Mouse (Mus musculus) neural tube, embryonic 14.5 days (tissue): ENCODE results near the gene Fxn. TPM values are rescaled to one million over a fixed set of nuclear protein-coding genes. Genes with fewer than 3 reads are reported as not detected.

Experiments used
- ATAC-seq: fragments of 200-750 bp; cut with Nextera tagmentation; 2 replicates; pipeline ENCODE4 v1.8.0; 2017; ENCODE audit warnings: low read depth, mild to moderate bottlenecking, moderate TSS enrichment, moderate library complexity
- H3K27ac ChIP-seq: fragments of 300-500 bp; sonication (generic); 2 replicates; pipeline ENCODE4 v1.5.1; 2014; ENCODE audit warnings: low read depth, mild to moderate bottlenecking, control low read depth, low read length, moderate library complexity, mixed read lengths
- H3K27me3 ChIP-seq: fragments of 300-500 bp; sonication (generic); 2 replicates; pipeline ENCODE4 v1.6.1; 2014; ENCODE audit warnings: low read length; ENCODE audit not compliant: control insufficient read depth, insufficient read depth
- H3K36me3 ChIP-seq: fragments of 300-500 bp; sonication (generic); 2 replicates; pipeline ENCODE4 v1.6.1; 2014; ENCODE audit warnings: low read length, mixed read lengths; ENCODE audit not compliant: control insufficient read depth, insufficient read depth
- H3K4me1 ChIP-seq: fragments of 300-500 bp; sonication (generic); 2 replicates; pipeline ENCODE4 v1.6.1; 2014; ENCODE audit warnings: low read length; ENCODE audit not compliant: control insufficient read depth, insufficient read depth
- H3K4me2 ChIP-seq: fragments of 300-500 bp; sonication (generic); 2 replicates; pipeline ENCODE4 v1.6.1; 2014; ENCODE audit warnings: mild to moderate bottlenecking, low read depth, low read length, control low read depth
- H3K4me3 ChIP-seq: fragments of 300-500 bp; sonication (generic); 2 replicates; pipeline ENCODE4 v1.5.1; 2014; ENCODE audit warnings: low read depth, low read length, control low read depth, mixed read lengths
- H3K9ac ChIP-seq: fragments of 300-500 bp; sonication (generic); replicated peaks from 2 replicates; pipeline ENCODE4 v1.6.1; 2014; ENCODE audit warnings: low read depth, mild to moderate bottlenecking, control low read depth, low read length, mixed read lengths
- H3K9me3 ChIP-seq: fragments of 300-500 bp; sonication (generic); 2 replicates; pipeline ENCODE4 v1.6.1; 2016; ENCODE audit warnings: low read length; ENCODE audit not compliant: control insufficient read depth
- WGBS: fragments of 180-500 bp; shearing (Covaris S2); extraction: QIAGEN DNeasy Blood & Tissue Kit; methylation state at CpG from one replicate; pipeline ENCODE4 v1.1.7; 2014; 5-methylcytosine and 5-hydroxymethylcytosine counted together
- polyA plus RNA-seq: library from polyadenylated mRNA; unstranded; fragments of >200 nt; fragmentation: Nextera tagmentation; extraction: Ambion mirVana; gene quantifications from 2 replicates; pipeline ENCODE4 v1.2.1, GENCODE M21; 2014

Gene Fxn
- polyA plus RNA-seq, 1 experiment from 2014 or later: 38.4 TPM

DNA sequence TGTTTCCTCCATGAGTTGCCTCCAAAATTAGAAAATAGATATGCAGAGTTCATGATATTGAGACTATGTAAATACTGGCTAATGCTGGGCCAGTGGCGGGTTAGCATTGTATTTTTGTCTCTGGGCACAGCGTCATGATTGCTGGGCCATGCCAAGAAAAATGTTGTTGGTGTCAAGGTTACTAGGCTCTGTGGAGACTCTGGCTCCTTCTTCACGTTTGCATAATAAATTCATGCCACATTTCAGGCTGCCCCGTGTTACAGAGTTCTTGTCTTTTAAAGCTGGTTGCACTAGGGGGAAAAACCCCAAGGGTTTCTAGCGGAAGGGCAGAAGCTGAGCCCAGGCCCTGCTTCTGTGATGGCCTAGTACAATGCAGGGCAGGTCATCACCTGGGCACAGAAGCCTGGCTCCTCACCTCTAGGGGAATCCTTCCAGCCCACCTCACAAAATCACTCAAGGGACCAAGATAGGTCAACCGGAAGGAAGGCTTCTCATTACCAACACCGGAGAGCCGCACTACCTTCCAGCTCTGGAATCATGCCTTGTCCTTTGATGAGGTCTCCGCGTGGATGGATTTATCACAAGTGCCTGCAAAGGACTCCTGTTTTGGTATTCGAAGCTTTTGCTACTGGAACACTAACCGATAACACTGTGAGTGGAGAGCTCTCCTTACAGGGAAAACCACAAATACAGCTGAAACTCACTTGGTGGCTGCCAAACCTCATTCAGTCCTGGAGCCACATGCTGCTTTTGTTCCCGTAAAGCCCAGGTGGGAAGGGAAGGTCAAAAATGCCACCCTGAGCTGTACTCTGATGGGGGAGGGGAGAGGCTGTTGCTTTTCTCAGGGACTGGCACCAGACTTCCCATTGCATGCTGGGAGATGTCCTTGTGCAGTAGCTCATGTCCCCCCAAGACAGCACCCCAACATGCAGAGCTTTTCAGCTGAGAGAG lies 27.1 kb upstream of the Fxn start:
- no peaks in the 10 kb centered on the region for H3K36me3 ChIP-seq
- H3K9me3 ChIP-seq: no peaks in the 10 kb centered on the region
- H3K27me3 ChIP-seq: no peaks in the 10 kb centered on the region
- H3K27ac ChIP-seq: no peak overlapping the region
- no peak overlapping the region for H3K4me3 ChIP-seq
- no peak for ATAC-seq
- peaks cover 5% of the 10 kb centered on the region for H3K4me1 ChIP-seq
- 55% methylated on average over 13 of the region's 13 CpGs for WGBS
- H3K9ac ChIP-seq: 0 out of 2 replicates have a peak overlapping the region, but pooled peaks have one; percentile 32
- no peak overlapping the region for H3K4me2 ChIP-seq

DNA sequence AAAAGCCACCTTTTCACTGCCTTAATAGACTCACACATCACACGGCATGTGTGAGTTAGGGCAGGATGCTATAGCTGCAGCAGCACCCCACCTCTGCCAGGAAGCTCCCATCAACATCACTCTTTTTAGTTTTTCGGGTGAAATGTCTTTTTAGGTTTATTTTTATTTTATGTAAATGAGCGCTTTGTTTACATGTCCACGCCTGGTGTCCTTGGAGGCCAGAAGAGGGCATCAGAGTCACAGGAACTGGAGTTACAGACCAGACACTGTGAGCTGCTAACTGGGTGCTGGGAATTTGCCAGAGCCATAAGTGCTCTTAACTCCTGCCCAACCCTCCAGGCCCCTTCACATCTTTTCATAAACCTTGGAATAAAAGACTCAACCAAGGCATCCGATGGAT lies 25.9 kb upstream of the Fxn start:
- no peak overlapping the region for H3K4me3 ChIP-seq
- no peaks in the 10 kb centered on the region for H3K27me3 ChIP-seq
- no peak overlapping the region for H3K27ac ChIP-seq
- H3K36me3 ChIP-seq: no peaks in the 10 kb centered on the region
- H3K4me1 ChIP-seq: peaks cover 5% of the 10 kb centered on the region
- no peak overlapping the region for H3K9ac ChIP-seq
- no peak overlapping the region for H3K4me2 ChIP-seq
- no peak for ATAC-seq
- no peaks in the 10 kb centered on the region for H3K9me3 ChIP-seq
- WGBS: 94% methylated on average over 5 of the region's 5 CpGs

DNA sequence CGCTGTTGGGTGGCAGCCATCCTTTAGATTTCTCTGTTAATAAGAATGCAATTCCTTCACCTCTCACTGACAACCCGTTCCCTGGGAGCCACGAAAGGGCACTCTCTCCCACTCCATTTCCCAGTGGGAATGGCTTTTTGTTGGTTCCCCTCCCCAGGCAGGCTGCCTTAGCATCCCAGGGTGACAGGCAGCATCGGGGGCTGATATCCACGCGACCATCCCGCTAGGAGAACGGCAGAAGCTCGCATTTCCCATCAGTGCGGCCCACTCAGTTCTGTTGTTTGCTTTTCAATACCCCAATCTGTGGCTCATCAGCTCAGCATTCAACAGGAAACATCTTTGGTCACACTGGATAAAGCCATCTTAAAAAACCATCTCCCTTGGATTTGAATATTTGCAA lies 21.8 kb upstream of the Fxn start:
- Histone ChIP-seq H3K4me2 (no peak overlapping the region), H3K9me3 (no peaks in the 10 kb centered on the region), H3K9ac (no peak overlapping the region), H3K4me3 (no peak overlapping the region), H3K27me3 (no peaks in the 10 kb centered on the region), H3K36me3 (no peaks in the 10 kb centered on the region), H3K4me1 (no peaks in the 10 kb centered on the region), H3K27ac (no peak overlapping the region)
- no peak for ATAC-seq
- WGBS: 33% methylated on average over 10 of the region's 10 CpGs

DNA sequence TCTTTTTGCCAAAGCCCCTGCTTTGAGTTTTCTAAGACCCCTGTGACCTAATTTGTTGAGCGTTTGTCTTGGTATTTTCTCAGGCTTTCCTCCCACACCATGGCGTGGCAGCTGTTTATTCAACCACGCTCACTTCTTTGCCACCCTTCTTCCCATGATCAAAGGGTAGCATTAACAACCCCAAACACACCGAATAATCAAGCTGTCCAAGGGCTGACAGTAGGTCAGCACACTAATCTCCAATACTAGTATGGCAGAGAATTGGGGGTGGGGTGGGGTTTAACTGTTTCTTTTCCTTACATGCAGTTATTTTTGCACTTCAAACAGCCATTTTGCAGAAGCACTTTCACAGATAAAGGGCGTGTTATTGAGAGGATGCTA lies 21.4 kb upstream of the Fxn start:
- H3K27ac ChIP-seq: no peak overlapping the region
- no peaks in the 10 kb centered on the region for H3K36me3 ChIP-seq
- WGBS: 13% methylated on average over 5 of the region's 5 CpGs
- H3K27me3 ChIP-seq: no peaks in the 10 kb centered on the region
- no peaks in the 10 kb centered on the region for H3K4me1 ChIP-seq
- no peak overlapping the region for H3K4me3 ChIP-seq
- H3K4me2 ChIP-seq: no peak overlapping the region
- no peak for ATAC-seq
- H3K9ac ChIP-seq: no peak overlapping the region
- no peaks in the 10 kb centered on the region for H3K9me3 ChIP-seq

DNA sequence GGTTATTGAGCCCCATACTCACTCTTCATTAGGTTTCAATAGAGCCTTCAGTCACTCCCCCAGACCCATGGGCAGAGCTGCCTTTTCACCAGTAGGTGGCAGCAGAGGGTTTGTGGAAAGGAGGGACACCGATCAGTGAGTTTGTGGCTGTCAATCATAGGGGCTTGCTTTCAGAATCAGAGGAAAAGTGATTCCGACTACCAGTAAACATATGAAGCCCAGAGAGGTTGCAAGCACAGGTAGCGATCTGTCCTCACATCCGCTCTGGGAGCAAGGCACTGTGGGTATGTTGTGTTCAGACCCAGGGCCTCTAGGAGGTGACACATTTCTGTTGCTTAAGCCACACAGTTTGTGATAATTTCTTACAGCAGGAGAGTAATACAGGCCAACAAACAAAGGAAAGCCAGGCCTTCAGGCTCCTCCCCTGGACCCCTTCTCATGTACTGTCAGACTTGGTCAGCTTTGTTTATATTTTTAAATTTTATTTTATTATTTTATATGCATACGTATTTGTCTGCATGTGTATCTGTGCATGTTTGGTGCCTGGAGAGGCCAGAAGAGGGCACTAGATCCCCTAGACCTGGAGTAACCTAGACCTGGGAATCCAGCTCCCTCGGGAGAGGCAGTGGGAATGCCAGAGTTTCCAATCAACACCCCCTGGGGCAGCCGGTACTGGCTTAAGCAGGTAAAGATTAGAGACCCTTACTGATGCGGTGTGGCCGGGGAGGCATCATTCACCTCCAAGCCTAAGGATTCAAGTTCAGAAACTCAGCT lies 20.8 kb upstream of the Fxn start:
- Histone ChIP-seq H3K9ac (no peak overlapping the region), H3K9me3 (no peaks in the 10 kb centered on the region), H3K4me2 (peak overlapping the region; percentile 14; the same call in 1 of the 2 replicates), H3K27me3 (no peaks in the 10 kb centered on the region), H3K27ac (no peak overlapping the region), H3K4me3 (peak overlapping the region; percentile 3; the same call in 1 of the 2 replicates), H3K36me3 (no peaks in the 10 kb centered on the region), H3K4me1 (no peaks in the 10 kb centered on the region)
- 2% methylated on average over 9 of the region's 9 CpGs for WGBS
- ATAC-seq: peak; percentile 94

DNA sequence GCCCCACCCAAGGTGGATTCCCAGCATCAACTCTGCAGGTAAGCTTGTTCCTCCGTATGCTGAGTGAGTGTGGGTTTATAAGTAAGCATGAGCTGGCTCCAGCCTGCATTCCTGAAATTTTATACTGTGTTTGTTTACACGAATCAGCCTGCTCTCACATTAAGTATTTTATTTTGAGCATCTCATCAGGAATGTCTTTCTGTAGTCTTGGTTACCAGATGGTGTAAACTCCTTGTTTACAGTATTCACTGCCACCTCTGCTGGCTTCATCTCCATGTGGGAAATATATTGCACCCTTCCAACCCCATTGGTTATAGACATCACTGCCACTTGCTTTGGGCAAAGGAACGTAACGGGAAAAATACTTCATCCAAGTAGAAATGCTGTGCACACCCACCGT lies 13.1 kb upstream of the Fxn start:
- WGBS: 82% methylated on average over 5 of the region's 5 CpGs
- no peaks in the 10 kb centered on the region for H3K36me3 ChIP-seq
- no peaks in the 10 kb centered on the region for H3K9me3 ChIP-seq
- no peak overlapping the region for H3K4me3 ChIP-seq
- no peaks in the 10 kb centered on the region for H3K27me3 ChIP-seq
- no peak overlapping the region for H3K9ac ChIP-seq
- H3K27ac ChIP-seq: no peak overlapping the region
- no peaks in the 10 kb centered on the region for H3K4me1 ChIP-seq
- ATAC-seq: no peak
- no peak overlapping the region for H3K4me2 ChIP-seq

DNA sequence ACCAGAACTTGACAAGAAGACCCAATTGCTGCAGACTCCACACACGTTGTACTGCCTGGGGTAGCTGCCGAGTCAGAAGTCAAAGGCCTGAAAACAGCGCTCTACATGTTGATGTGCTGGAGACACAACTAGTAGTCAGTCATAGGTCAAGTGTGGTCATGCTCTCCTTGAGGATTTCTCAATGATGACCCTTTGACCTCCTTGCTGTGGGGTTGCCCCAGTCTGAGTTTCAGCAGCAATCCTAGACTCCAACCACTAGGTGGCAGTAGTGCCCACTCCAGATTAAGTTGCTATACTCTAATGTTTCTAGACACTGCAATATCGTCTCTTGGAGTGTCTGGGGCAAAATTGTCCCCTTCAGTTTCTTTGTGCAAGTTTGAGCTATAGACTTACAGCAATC lies 3.8 kb upstream of the Fxn start:
- Histone ChIP-seq H3K27ac (no peak overlapping the region), H3K27me3 (no peaks in the 10 kb centered on the region), H3K36me3 (no peaks in the 10 kb centered on the region), H3K4me3 (no peak overlapping the region), H3K4me1 (no peaks in the 10 kb centered on the region), H3K9ac (no peak overlapping the region), H3K4me2 (no peak overlapping the region), H3K9me3 (no peaks in the 10 kb centered on the region)
- no peak for ATAC-seq
- 61% methylated on average over 4 of the region's 4 CpGs for WGBS

DNA sequence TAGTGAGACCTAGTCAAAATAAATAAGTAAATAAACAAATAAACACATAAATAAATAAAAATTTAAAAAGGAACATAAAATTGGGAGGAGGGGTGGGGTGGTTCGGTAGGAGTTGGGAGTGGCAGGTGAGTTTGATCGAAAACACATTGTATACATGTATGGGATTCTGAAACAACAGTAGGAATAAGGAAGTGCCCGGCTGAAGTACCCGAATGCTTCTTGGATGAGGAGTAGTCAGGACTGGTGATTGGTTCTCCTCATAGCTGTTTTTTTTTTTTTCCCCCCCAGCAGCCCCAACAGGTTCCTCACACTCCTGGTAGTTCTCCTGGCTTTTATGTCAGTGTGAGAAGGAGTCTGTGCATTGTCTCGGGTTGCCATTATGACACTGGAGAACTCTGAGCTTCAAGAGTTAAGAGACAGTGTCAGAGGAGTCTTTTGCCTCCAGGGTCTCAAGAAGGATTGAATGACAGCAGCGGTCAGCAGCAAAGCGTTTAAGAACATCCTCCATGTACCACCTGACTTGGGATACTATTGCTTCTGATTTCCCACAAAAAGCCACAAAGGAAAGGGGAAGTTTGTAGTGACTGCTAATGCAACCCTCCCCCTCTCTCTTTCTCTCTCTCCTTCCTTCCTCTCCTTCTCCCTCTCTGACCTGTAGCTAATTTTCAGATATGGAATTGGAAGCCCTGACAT lies 1.0 kb upstream of the Fxn start:
- no peaks in the 10 kb centered on the region for H3K4me1 ChIP-seq
- H3K9me3 ChIP-seq: no peaks in the 10 kb centered on the region
- H3K4me3 ChIP-seq: no peak overlapping the region
- no peaks in the 10 kb centered on the region for H3K27me3 ChIP-seq
- WGBS: 68% methylated on average over 7 of the region's 7 CpGs
- H3K4me2 ChIP-seq: peak overlapping the region; percentile 54; the same call in 1 of the 2 replicates
- H3K9ac ChIP-seq: no peak overlapping the region
- no peaks in the 10 kb centered on the region for H3K36me3 ChIP-seq
- no peak overlapping the region for H3K27ac ChIP-seq
- no peak for ATAC-seq
